Mouse (Mus musculus): ENCODE measurements at regions not wholly inside any gene's neighbourhood (a gene's known extent, or its start where the extent isn't known, plus 50 kb on each side); places are given as distances from the start of the nearest gene placed in this dataset.

DNA sequence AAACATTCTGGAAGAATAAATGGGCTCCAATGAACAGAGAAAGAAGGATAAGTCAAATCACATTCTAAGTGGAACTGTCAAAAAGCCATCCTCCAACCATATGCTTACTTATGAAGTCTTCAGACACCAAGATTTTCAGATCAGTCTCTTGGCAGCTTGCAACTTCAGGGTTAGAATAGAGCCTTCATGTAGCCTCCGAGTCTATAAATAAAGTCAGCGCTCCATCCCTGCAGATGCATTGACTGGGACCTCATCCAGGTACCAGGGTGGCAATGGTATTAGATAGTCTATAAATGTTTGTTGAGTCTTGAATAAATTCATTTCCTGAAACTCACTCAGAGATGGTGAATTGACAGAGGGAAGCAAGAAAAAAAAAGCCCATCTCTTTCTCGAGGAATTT is 107.2 kb upstream of the Eepd1 start:
- DNase-seq (ENCODE audit: low read depth) = no peak
- no peak for TF ChIP-seq CTCF (IDR thresholded peaks at IDR 0.05; ENCODE audit: borderline replicate concordance, extremely low read depth, insufficient read depth, insufficient read length)
- TF ChIP-seq POLR2A (IDR thresholded peaks at IDR 0.05; ENCODE audit: borderline replicate concordance, extremely low read depth, insufficient read depth, insufficient read length, poor library complexity, severe bottlenecking) = no peak

DNA sequence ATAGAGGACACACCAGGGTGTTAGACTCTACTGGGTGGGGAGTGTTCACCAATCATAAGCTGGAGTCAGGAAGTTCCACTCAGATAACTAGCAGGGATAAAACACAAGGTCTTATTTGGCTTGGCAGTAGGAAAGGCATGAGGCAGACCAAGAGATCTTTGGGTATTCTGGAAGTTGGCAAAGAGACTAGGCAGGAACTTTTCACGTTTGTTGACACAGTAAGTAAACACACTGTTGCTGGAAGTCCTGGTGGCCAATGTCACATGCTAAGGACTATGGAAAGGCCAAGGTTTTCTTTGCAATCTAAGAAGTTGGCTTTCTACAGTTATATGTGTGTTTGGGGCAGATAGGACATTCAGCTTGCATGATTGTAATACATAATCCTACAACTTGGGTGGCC is 105.1 kb upstream of the Eepd1 start:
- no peak for TF ChIP-seq CTCF (IDR thresholded peaks at IDR 0.05; ENCODE audit: borderline replicate concordance, extremely low read depth, insufficient read depth, insufficient read length)
- TF ChIP-seq POLR2A (IDR thresholded peaks at IDR 0.05; ENCODE audit: borderline replicate concordance, extremely low read depth, insufficient read depth, insufficient read length, poor library complexity, severe bottlenecking) = no peak

DNA sequence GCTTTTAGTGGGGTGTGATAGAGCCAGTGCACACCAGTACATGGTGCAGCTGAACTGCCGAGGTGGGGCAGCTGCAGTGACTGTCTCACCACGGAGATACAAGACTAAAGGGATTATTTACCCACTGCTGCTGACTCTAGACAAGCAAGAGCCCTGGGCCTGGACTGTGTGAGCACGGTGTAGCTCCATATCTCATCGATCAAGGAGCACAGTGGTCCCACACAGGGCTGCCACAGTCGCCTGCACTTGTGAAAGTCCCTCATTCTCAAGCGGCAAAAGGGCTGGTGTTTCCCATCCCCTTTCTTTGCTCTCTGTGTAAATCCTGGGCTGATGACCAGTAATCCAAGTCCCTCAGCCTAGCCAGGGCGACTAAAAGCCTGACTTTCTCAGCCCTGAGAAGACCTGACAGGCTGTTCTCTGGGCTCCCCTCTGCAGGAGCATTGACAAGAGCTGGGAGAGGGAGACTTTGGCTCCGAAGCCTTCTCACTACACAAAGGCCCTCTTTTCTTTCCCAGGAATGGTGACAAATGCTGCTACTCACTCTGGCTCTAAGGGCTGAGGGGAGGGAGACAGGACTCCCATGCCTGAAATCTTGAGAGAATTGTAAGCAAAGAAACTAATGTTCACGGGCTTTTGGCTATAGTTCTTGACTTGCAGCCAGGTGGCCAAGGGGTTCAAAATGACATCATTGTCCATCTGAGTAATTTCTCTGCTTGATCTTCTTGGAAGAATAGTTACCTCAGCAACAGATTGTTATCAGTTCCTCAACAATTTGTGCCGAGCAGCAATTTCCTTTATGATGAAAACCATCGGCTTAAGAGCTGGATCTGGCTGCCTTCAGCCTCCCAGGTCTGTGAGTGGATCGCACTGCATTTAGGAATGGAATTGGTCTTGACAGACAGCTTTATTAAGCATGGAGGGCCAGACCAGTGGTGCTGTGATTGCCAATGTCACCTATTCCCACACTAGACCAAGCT is 103.3 kb upstream of the Eepd1 start:
- TF ChIP-seq POLR2A (IDR thresholded peaks at IDR 0.05; ENCODE audit: borderline replicate concordance, extremely low read depth, insufficient read depth, insufficient read length, poor library complexity, severe bottlenecking) (no peak), CTCF (IDR thresholded peaks at IDR 0.05; ENCODE audit: borderline replicate concordance, extremely low read depth, insufficient read depth, insufficient read length) (no peak)
- DNase-seq (ENCODE audit: low read depth) = peak; percentile 90

More for the DNA sequence above, 105.1 kb upstream of the Eepd1 start:
- DNase-seq (ENCODE audit: low read depth) = no peak

DNA sequence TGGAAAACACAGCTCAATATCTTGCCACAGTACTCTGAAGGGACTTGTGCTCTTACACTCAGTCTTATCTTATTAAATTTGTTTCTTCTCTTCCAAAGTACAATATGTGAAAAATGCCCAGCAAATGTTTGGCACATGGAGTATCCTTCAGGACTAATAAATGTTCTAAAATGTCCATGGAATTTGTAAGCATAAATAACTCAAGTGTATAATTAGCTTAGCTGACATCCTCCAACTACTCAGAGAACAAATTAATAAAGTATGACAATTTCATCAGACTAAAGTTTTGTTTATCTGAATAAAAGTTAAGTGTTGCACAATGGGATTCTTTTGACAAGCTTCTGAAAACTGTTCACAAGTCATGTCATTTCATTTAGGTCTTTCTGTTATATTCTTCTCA is 96.0 kb upstream of the Eepd1 start:
- DNase-seq (ENCODE audit: low read depth) = no peak
- no peak for TF ChIP-seq POLR2A (IDR thresholded peaks at IDR 0.05; ENCODE audit: borderline replicate concordance, extremely low read depth, insufficient read depth, insufficient read length, poor library complexity, severe bottlenecking)
- TF ChIP-seq CTCF (IDR thresholded peaks at IDR 0.05; ENCODE audit: borderline replicate concordance, extremely low read depth, insufficient read depth, insufficient read length) = no peak

DNA sequence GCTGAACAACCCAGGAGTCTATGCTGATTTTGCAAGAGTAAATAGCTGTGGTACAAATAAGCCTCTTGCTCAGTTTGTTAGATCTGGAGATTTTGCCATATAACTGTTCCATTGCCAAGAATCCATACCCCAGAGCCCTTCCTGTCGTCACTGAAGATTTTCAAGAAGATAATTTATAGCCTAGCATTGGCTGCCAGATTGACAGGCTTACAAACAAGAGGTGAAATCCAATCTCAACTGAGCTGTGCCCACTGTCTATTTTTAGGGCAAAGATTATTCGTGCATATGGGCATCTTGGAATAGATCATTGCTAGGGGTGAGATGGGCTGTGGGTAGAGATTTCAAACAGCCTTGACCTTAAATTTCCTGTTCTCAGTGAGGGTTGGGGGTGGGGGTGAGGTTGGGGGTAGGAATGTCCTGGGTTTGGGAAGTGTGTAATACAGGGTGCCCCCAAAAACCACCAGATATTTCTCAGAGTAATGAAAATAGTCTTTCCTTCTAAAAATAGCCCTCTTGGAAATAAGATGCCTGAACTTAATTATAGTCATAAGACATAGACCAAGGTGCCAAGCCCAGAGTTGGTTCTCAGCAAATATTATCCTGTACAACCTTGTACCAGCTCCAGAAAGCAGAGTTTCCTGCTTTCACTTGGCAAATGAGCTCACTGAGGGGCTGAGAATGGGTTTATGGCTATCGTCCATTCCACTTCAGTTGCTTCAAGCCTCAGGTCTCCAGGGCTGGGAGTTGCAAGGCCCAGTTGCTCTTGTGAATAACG is 93.3 kb upstream of the Eepd1 start:
- TF ChIP-seq CTCF (IDR thresholded peaks at IDR 0.05; ENCODE audit: borderline replicate concordance, extremely low read depth, insufficient read depth, insufficient read length) = no peak
- TF ChIP-seq POLR2A (IDR thresholded peaks at IDR 0.05; ENCODE audit: borderline replicate concordance, extremely low read depth, insufficient read depth, insufficient read length, poor library complexity, severe bottlenecking) = no peak
- peak; percentile 6 for DNase-seq (ENCODE audit: low read depth)

DNA sequence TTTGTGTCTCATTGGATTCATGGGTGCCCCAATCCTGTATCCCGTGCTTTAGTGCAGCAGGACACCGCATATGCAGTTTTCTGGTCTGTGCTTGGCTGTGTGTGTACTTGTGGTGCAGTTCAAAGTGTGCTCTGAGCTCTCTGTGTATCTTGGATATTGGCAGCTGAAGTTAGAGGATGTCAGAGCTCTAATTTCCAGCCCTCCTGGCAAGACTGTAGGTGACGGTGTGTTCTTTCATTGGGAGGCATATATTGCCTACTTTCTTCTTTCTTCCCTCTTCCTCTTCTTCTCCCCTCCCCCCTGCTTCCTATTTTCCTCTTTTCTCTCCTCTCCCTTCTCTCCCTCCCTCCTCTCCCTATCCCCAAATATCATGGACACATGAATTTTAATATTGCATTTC is 92.0 kb upstream of the Eepd1 start:
- DNase-seq (ENCODE audit: low read depth) = no peak
- TF ChIP-seq POLR2A (IDR thresholded peaks at IDR 0.05; ENCODE audit: borderline replicate concordance, extremely low read depth, insufficient read depth, insufficient read length, poor library complexity, severe bottlenecking) (no peak), CTCF (IDR thresholded peaks at IDR 0.05; ENCODE audit: borderline replicate concordance, extremely low read depth, insufficient read depth, insufficient read length) (no peak)

DNA sequence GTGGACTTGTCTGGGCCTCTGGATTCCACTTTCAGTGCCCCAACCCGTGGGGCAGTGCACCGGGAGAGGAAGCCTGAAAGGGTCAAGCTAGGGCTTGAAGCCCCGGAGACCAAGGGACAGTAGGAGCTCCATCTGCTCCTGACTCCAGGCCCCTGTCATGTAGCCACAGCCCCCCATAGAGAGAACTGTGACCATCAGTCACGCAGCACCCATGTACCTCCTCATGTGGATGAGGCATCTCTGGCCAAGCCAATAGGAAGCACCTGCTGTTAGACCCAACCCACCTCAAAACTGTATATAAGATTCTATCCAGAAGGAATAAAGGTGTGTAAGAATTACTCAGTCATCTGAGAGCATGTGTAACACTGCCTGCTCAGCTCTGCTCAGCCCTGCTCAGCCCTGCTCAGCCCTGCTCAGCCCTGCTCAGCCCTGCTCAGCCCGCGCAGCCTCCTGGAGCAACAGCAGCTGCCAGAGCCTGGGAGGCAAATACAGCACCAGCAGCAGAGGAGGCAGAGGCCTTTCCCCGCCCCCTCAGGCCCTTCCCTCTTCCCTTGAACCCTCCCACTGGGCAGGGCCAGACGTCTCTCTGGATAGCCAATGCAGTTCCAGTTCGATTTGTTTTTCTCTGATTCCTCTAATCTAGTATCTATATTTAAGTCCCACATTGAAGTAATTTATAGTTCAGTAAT is 80.6 kb upstream of the Eepd1 start:
- TF ChIP-seq POLR2A (IDR thresholded peaks at IDR 0.05; ENCODE audit: borderline replicate concordance, extremely low read depth, insufficient read depth, insufficient read length, poor library complexity, severe bottlenecking) (no peak), CTCF (IDR thresholded peaks at IDR 0.05; ENCODE audit: borderline replicate concordance, extremely low read depth, insufficient read depth, insufficient read length) (no peak)

DNA sequence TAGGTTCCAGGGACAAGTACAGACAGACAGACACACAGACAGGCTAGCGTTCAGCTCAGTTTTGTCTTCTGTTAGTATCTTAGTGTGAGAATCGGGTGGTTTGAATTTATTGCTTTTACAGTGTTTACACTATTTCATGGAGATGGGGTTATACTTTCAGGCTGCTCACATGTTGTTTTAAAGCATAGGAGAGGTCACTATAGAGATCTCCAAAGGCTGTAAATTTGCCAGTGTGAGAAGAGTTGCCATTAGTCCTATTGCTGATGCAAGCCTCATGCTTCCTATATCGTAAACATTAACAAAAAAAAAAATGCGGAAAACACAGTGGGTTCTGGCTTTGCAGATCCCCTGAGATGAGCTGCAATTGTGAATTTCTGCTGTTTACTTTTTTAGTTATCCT is 75.5 kb upstream of the Eepd1 start:
- DNase-seq (ENCODE audit: low read depth) = no peak
- TF ChIP-seq POLR2A (IDR thresholded peaks at IDR 0.05; ENCODE audit: borderline replicate concordance, extremely low read depth, insufficient read depth, insufficient read length, poor library complexity, severe bottlenecking) = no peak

More for the DNA sequence above, 80.6 kb upstream of the Eepd1 start:
- peak; percentile 73 for DNase-seq (ENCODE audit: low read depth)

DNA sequence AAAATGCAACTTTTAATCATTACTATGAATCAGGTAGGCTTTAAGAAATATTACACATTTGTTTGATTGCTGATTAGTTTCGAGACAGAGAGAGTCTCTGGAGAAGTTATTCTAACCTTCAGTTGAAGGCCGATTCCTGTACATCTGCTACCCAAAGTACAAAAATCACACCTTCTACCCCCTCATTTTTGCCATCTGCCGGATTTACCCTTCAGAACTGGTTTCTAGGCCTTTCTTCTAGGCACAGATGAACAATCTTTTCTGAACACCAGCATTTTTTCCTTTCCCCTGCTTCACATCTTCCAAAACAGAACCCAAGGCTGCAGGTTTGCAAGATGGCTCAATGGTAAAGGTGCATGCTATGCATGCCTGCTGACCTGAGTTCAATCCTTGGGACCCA is 72.8 kb upstream of the Eepd1 start:
- TF ChIP-seq CTCF (IDR thresholded peaks at IDR 0.05; ENCODE audit: borderline replicate concordance, extremely low read depth, insufficient read depth, insufficient read length) (no peak), POLR2A (IDR thresholded peaks at IDR 0.05; ENCODE audit: borderline replicate concordance, extremely low read depth, insufficient read depth, insufficient read length, poor library complexity, severe bottlenecking) (no peak)
- no peak for DNase-seq (ENCODE audit: low read depth)

DNA sequence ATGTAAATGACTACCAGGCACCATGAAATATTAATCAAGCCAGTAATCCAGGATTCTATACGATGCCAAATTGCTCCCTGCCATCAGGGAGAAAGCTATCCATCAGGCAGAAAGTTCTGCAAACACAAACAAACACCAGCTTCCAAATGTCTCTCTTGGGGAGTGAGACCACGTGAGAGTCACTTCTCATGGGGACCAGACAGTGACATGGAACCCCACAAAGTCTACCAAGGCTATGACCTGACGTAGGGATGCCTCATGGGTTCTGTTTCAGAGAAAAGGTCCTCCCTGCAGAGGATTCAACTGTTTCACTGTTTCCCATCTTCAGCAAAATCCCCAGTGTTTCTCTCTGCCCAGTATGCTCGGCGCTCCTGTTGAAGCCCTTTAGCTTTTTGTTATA is 71.6 kb upstream of the Eepd1 start:
- TF ChIP-seq CTCF (IDR thresholded peaks at IDR 0.05; ENCODE audit: borderline replicate concordance, extremely low read depth, insufficient read depth, insufficient read length) (no peak), POLR2A (IDR thresholded peaks at IDR 0.05; ENCODE audit: borderline replicate concordance, extremely low read depth, insufficient read depth, insufficient read length, poor library complexity, severe bottlenecking) (no peak)
- no peak for DNase-seq (ENCODE audit: low read depth)

DNA sequence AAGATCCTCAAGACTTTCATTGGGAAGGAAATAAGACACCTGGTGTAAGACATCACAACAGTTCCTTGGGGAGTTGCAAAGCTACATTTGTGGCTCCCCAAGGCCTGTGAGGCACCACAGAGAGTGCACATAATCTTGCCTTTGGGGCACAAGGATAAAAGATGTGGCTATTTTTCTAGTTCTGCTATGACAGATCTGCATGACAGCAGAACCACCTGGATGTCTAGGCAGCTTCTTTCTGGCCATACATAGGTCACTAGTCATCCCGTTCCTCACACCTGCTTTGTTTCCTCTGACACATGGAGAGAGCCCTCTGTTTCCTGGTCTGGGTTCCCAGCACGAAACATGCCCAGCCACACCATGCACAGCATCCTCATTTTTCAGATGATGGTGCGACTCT is 67.5 kb upstream of the Eepd1 start:
- no peak for DNase-seq (ENCODE audit: low read depth)
- no peak for TF ChIP-seq CTCF (IDR thresholded peaks at IDR 0.05; ENCODE audit: borderline replicate concordance, extremely low read depth, insufficient read depth, insufficient read length)
- no peak for TF ChIP-seq POLR2A (IDR thresholded peaks at IDR 0.05; ENCODE audit: borderline replicate concordance, extremely low read depth, insufficient read depth, insufficient read length, poor library complexity, severe bottlenecking)
